Comparison of ENCODE assay signal across 32 mouse cellular contexts in genomic region chr4:134132519-134133095, GRCm38 (mm10). TPM values are rescaled to one million over a fixed set of nuclear protein-coding genes. Genes with fewer than 3 reads are reported as not detected.
DNase-seq lines count a peak whose midpoint lies in the region; ATAC-seq and TF ChIP-seq lines count a peak whose summit lies in the region.
"Had no signal": no experiment of that assay in that cellular context is flagged by ENCODE, and none has a peak within 500 bp of the region (broad histone marks: within the 10 kb centered on the region; RNA-seq: fewer than 3 reads in every experiment).

No protein-coding gene starts in this region.

- H3K4me2 ChIP-seq in hindbrain, embryonic 12.5 days (replicated peaks): no peak overlapping the region
- no peak overlapping the region for H3K4me2 ChIP-seq in stomach, postnatal 0 days (replicated peaks; ENCODE audit: low read depth)
- H3K4me2 ChIP-seq: embryonic facial prominence, embryonic 15.5 days; forebrain, embryonic 13.5 days; heart, embryonic 13.5 days; limb, embryonic 15.5 days; liver, embryonic 13.5 days; midbrain, embryonic 15.5 days; neural tube, embryonic 12.5 days had no signal

- TF ChIP-seq CTCF in bone marrow macrophage, adult 2 months (IDR thresholded peaks at IDR 0.05; ENCODE audit: low read depth, low read length): no peak
- TF ChIP-seq CTCF in stomach, postnatal 0 days (IDR thresholded peaks at IDR 0.05; ENCODE audit: low read depth): no peak
- no peak for TF ChIP-seq CTCF in thymus, adult 2 months (IDR thresholded peaks at IDR 0.05; ENCODE audit: borderline replicate concordance, control insufficient read depth, extremely low read depth, insufficient read depth, low read length, poor library complexity)

- H3K27me3 ChIP-seq in hindbrain, embryonic 12.5 days: no peaks in the 10 kb centered on the region
- H3K27me3 ChIP-seq in hindbrain, embryonic 10.5 days (ENCODE audit: insufficient read depth, poor library complexity, severe bottlenecking): no peaks in the 10 kb centered on the region
- no peaks in the 10 kb centered on the region for H3K27me3 ChIP-seq in stomach, postnatal 0 days (ENCODE audit: control insufficient read depth, insufficient read depth, low read length)
- H3K27me3 ChIP-seq in thymus, adult 2 months (ENCODE audit: control insufficient read depth, insufficient read depth, low read length): no peaks in the 10 kb centered on the region
- H3K27me3 ChIP-seq: CH12.LX; embryonic facial prominence, embryonic 15.5 days; forebrain, embryonic 13.5 days; heart, embryonic 13.5 days; limb, embryonic 15.5 days; liver, embryonic 13.5 days; midbrain, embryonic 15.5 days; neural tube, embryonic 12.5 days had no signal

- no peak for DNase-seq in hindbrain, embryonic 10.5 days (ENCODE audit: low spot score)
- DNase-seq in Muller cell, postnatal 12 days (ENCODE audit: inconsistent ontology term): peak; percentile 5
- no peak for DNase-seq in stomach, postnatal 0 days (ENCODE audit: low spot score)
- no peak for DNase-seq in thymus, adult 2 months
- DNase-seq in neural tube, embryonic 10.5 days (ENCODE audit: extremely low spot score, low spot score): no peak
- DNase-seq: adrenal gland, adult 8-10 months; cerebellum, adult 18-20 months; cerebellum, postnatal 25 days; gastrocnemius, postnatal 14 days; heart, postnatal 14 days; kidney, postnatal 14 days; layer of hippocampus, adult 9-11 months; liver, embryonic 13.5 days; lung, adult 18-20 months; right cerebral cortex, adult 18-20 months; spleen, adult 18-20 months; thymus, postnatal 4 days had no signal

- H3K4me1 ChIP-seq in hindbrain, embryonic 12.5 days: peaks cover 14% of the 10 kb centered on the region
- H3K4me1 ChIP-seq in hindbrain, embryonic 10.5 days (replicated peaks): peaks cover 25% of the 10 kb centered on the region
- H3K4me1 ChIP-seq in bone marrow macrophage, adult 2 months (ENCODE audit: control insufficient read depth, insufficient read depth, low read length): peaks cover 35% of the 10 kb centered on the region
- 0 out of 2 replicates have a peak, but pooled peaks cover 2% of the 10 kb centered on the region for H3K4me1 ChIP-seq in stomach, postnatal 0 days (replicated peaks; ENCODE audit: control insufficient read depth, insufficient read depth)
- peaks cover 12% of the 10 kb centered on the region for H3K4me1 ChIP-seq in thymus, adult 2 months (replicated peaks; ENCODE audit: control insufficient read depth, insufficient read depth, low read length)

- TF ChIP-seq EP300 in stomach, postnatal 0 days (optimal IDR thresholded peaks at IDR 0.05): no peak

- no peak for TF ChIP-seq POLR2A in bone marrow macrophage, adult 2 months (IDR thresholded peaks at IDR 0.05; ENCODE audit: borderline replicate concordance, low read depth, low read length)
- no peak for TF ChIP-seq POLR2A in thymus, adult 2 months (IDR thresholded peaks at IDR 0.05; ENCODE audit: control insufficient read depth, extremely low read depth, insufficient read depth, low read length, poor library complexity)

- H3K36me3 ChIP-seq in hindbrain, embryonic 12.5 days: peaks cover 21% of the 10 kb centered on the region
- H3K36me3 ChIP-seq in hindbrain, embryonic 10.5 days: peaks cover 57% of the 10 kb centered on the region
- H3K36me3 ChIP-seq in stomach, postnatal 0 days (ENCODE audit: control insufficient read depth, insufficient read depth, low read length): peaks cover 2% of the 10 kb centered on the region; the same call in 1 of the 2 replicates
- peaks cover 8% of the 10 kb centered on the region; the same call in 1 of the 2 replicates for H3K36me3 ChIP-seq in thymus, adult 2 months (ENCODE audit: control insufficient read depth, insufficient read depth, low read length)
- H3K36me3 ChIP-seq: midbrain, embryonic 15.5 days had no signal

- H3K27ac ChIP-seq in hindbrain, embryonic 12.5 days: no peak overlapping the region
- H3K27ac ChIP-seq in hindbrain, embryonic 10.5 days: no peak overlapping the region
- peak overlapping the region; percentile 3; the same call in 1 of the 2 replicates for H3K27ac ChIP-seq in bone marrow macrophage, adult 2 months (ENCODE audit: insufficient read depth, low read depth, low read length)
- 0 out of 2 replicates have a peak overlapping the region, but pooled peaks have one; percentile 8 for H3K27ac ChIP-seq in stomach, postnatal 0 days (replicated peaks)
- H3K27ac ChIP-seq in thymus, adult 2 months (ENCODE audit: control insufficient read depth, insufficient read depth, low read length): no peak overlapping the region
- H3K27ac ChIP-seq: embryonic facial prominence, embryonic 10.5 days; embryonic facial prominence, embryonic 15.5 days; forebrain, embryonic 13.5 days; heart, embryonic 13.5 days; limb, embryonic 10.5 days; limb, embryonic 15.5 days; liver, embryonic 13.5 days; midbrain, embryonic 15.5 days; neural tube, embryonic 12.5 days had no signal

- no peaks in the 10 kb centered on the region for H3K9me3 ChIP-seq in hindbrain, embryonic 12.5 days (replicated peaks)
- H3K9me3 ChIP-seq in hindbrain, embryonic 10.5 days: no peaks in the 10 kb centered on the region
- no peaks in the 10 kb centered on the region for H3K9me3 ChIP-seq in stomach, postnatal 0 days (ENCODE audit: control insufficient read depth, low read length)
- H3K9me3 ChIP-seq: embryonic facial prominence, embryonic 10.5 days; embryonic facial prominence, embryonic 15.5 days; forebrain, embryonic 13.5 days; heart, embryonic 13.5 days; limb, embryonic 10.5 days; limb, embryonic 15.5 days; liver, embryonic 13.5 days; midbrain, embryonic 15.5 days; neural tube, embryonic 12.5 days had no signal

- H3K9ac ChIP-seq in hindbrain, embryonic 12.5 days: peak overlapping the region; percentile 13; the same call in 1 of the 2 replicates
- no peak overlapping the region for H3K9ac ChIP-seq in stomach, postnatal 0 days (ENCODE audit: low read length)
- H3K9ac ChIP-seq: embryonic facial prominence, embryonic 15.5 days; forebrain, embryonic 13.5 days; heart, embryonic 13.5 days; limb, embryonic 15.5 days; liver, embryonic 13.5 days; midbrain, embryonic 15.5 days; neural tube, embryonic 12.5 days had no signal

- ATAC-seq in hindbrain, embryonic 12.5 days (ENCODE audit: low FRiP score): no peak
- ATAC-seq in stomach, postnatal 0 days (ENCODE audit: low FRiP score, low TSS enrichment): no peak
- ATAC-seq: activated CD4-positive, CD25-positive, alpha-beta regulatory T cell, adult 4 months; forebrain, embryonic 13.5 days; intestine, postnatal 0 days; lung, postnatal 0 days; midbrain, embryonic 15.5 days had no signal

- H3K4me3 ChIP-seq in hindbrain, embryonic 12.5 days: no peak overlapping the region
- no peak overlapping the region for H3K4me3 ChIP-seq in hindbrain, embryonic 10.5 days
- no peak overlapping the region for H3K4me3 ChIP-seq in bone marrow macrophage, adult 2 months (ENCODE audit: insufficient read depth, low read length)
- H3K4me3 ChIP-seq in stomach, postnatal 0 days (ENCODE audit: low read depth, low read length): no peak overlapping the region
- no peak overlapping the region for H3K4me3 ChIP-seq in thymus, adult 2 months (ENCODE audit: control insufficient read depth, insufficient read depth, low read length)
- H3K4me3 ChIP-seq: embryonic facial prominence, embryonic 10.5 days; embryonic facial prominence, embryonic 15.5 days; forebrain, embryonic 13.5 days; heart, embryonic 13.5 days; limb, embryonic 10.5 days; limb, embryonic 15.5 days; liver, embryonic 13.5 days; midbrain, embryonic 15.5 days; neural tube, embryonic 12.5 days had no signal

- WGBS in hindbrain, embryonic 12.5 days: 86% methylated on average over 8 of the region's 8 CpGs
- 84% methylated on average over 8 of the region's 8 CpGs for WGBS in hindbrain, embryonic 10.5 days
- 63% methylated on average over 8 of the region's 8 CpGs for WGBS in stomach, postnatal 0 days
- WGBS in thymus, adult 2 months: 93% methylated on average over 8 of the region's 8 CpGs

RNA-seq across cellular contexts. Expression of gene Sh3bgrl3, which starts 4.0 kb away (rescaled TPM):
- 333 and 369 TPM in 2 replicates for polyA plus RNA-seq in hindbrain, embryonic 12.5 days (2016; fragmentation: Nextera tagmentation; extraction: Ambion mirVana)
- 333 and 386 TPM in 2 replicates for polyA plus RNA-seq in hindbrain, embryonic 10.5 days (2016; fragmentation: Nextera tagmentation; extraction: Ambion mirVana)
- 1,334 and 1,359 TPM in 2 replicates for polyA plus RNA-seq in bone marrow macrophage, adult 2 months (2012; ENCODE audit: insufficient read depth, insufficient read length, missing spikeins)
- polyA plus RNA-seq in stomach, postnatal 0 days (2015; fragmentation: Nextera tagmentation; extraction: Ambion mirVana): 522 and 533 TPM in 2 replicates
- polyA plus RNA-seq in thymus, adult 2 months (2012; rRNA removed): 1,368 and 1,549 TPM in 2 replicates

RNA-seq across cellular contexts. Expression of gene Ubxn11, which starts 30.2 kb away (rescaled TPM):
- polyA plus RNA-seq in hindbrain, embryonic 12.5 days (2016; fragmentation: Nextera tagmentation; extraction: Ambion mirVana): 11.6 and 13.4 TPM in 2 replicates
- 7.6 and 11.2 TPM in 2 replicates for polyA plus RNA-seq in hindbrain, embryonic 10.5 days (2016; fragmentation: Nextera tagmentation; extraction: Ambion mirVana)
- polyA plus RNA-seq in bone marrow macrophage, adult 2 months (2012; ENCODE audit: insufficient read depth, insufficient read length, missing spikeins): 2.5 and 5.8 TPM in 2 replicates
- 1.3 TPM in 2 replicates for polyA plus RNA-seq in stomach, postnatal 0 days (2015; fragmentation: Nextera tagmentation; extraction: Ambion mirVana)
- polyA plus RNA-seq in thymus, adult 2 months (2012; rRNA removed): 91.3 and 120 TPM in 2 replicates

RNA-seq across cellular contexts. Expression of gene Cd52, which starts 37.7 kb away (rescaled TPM):
- polyA plus RNA-seq in hindbrain, embryonic 12.5 days (2016; fragmentation: Nextera tagmentation; extraction: Ambion mirVana): 4.8 and 5.0 TPM in 2 replicates
- 5.3 and 5.5 TPM in 2 replicates for polyA plus RNA-seq in hindbrain, embryonic 10.5 days (2016; fragmentation: Nextera tagmentation; extraction: Ambion mirVana)
- polyA plus RNA-seq in bone marrow macrophage, adult 2 months (2012; ENCODE audit: insufficient read depth, insufficient read length, missing spikeins): 1,130 and 1,142 TPM in 2 replicates
- 18.0 and 20.3 TPM in 2 replicates for polyA plus RNA-seq in stomach, postnatal 0 days (2015; fragmentation: Nextera tagmentation; extraction: Ambion mirVana)
- 355 and 480 TPM in 2 replicates for polyA plus RNA-seq in thymus, adult 2 months (2012; rRNA removed)
- polyA plus RNA-seq: C2C12 had no signal

RNA-seq across cellular contexts. Expression of gene Cep85, which starts 54.3 kb away (rescaled TPM):
- polyA plus RNA-seq in hindbrain, embryonic 12.5 days (2016; fragmentation: Nextera tagmentation; extraction: Ambion mirVana): 28.1 and 30.4 TPM in 2 replicates
- 30.1 and 35.1 TPM in 2 replicates for polyA plus RNA-seq in hindbrain, embryonic 10.5 days (2016; fragmentation: Nextera tagmentation; extraction: Ambion mirVana)
- polyA plus RNA-seq in bone marrow macrophage, adult 2 months (2012; ENCODE audit: insufficient read depth, insufficient read length, missing spikeins): 12.5 and 13.9 TPM in 2 replicates
- polyA plus RNA-seq in stomach, postnatal 0 days (2015; fragmentation: Nextera tagmentation; extraction: Ambion mirVana): 87.6 and 102 TPM in 2 replicates
- 127 and 145 TPM in 2 replicates for polyA plus RNA-seq in thymus, adult 2 months (2012; rRNA removed)

Comparison
In these comparisons a context has a peak if more than half of its experiments do, and no peak if none do; other contexts are left out.
1. H3K27ac ChIP-seq: peak in bone marrow macrophage, adult 2 months (single experiment) and stomach, postnatal 0 days (single experiment); none in hindbrain, embryonic 12.5 days (single experiment), hindbrain, embryonic 10.5 days (single experiment) and thymus, adult 2 months (single experiment).
2. RNA of gene Cd52, which starts 37.7 kb away (polyA plus RNA-seq): 1,130 to 1,142 TPM in bone marrow macrophage, adult 2 months and 355 to 480 TPM in thymus, adult 2 months; 18.0 to 20.3 TPM in stomach, postnatal 0 days, 5.3 to 5.5 TPM in hindbrain, embryonic 10.5 days and 4.8 to 5.0 TPM in hindbrain, embryonic 12.5 days; every median in the first group is over 10 times any median in the second.